Comparison of ENCODE assay signal across 16 mouse cellular contexts in genomic region chr8:35235815-35236509, GRCm38 (mm10).
A peak's percentile ranks its signal among the peaks of the same experiment; 100 is the strongest.
DNase-seq lines count a peak whose midpoint lies in the region; ATAC-seq and TF ChIP-seq lines count a peak whose summit lies in the region.
"Had no signal": no experiment of that assay in that cellular context is flagged by ENCODE, and none has a peak within 500 bp of the region (broad histone marks: within the 10 kb centered on the region; RNA-seq: fewer than 3 reads in every experiment).

No protein-coding gene starts in this region.

- no peak overlapping the region for H3K4me3 ChIP-seq in layer of hippocampus, adult 2 months
- no peak overlapping the region for H3K4me3 ChIP-seq in midbrain, embryonic 16.5 days (ENCODE audit: low read depth, low read length)
- H3K4me3 ChIP-seq: hindbrain, embryonic 12.5 days had no signal

- H3K9ac ChIP-seq in midbrain, embryonic 16.5 days (ENCODE audit: low read depth, low read length) = no peak overlapping the region
- H3K9ac ChIP-seq: hindbrain, embryonic 12.5 days had no signal

- no peaks in the 10 kb centered on the region for H3K36me3 ChIP-seq in midbrain, embryonic 16.5 days (ENCODE audit: control insufficient read depth, insufficient read depth, low read length)
- H3K36me3 ChIP-seq: hindbrain, embryonic 12.5 days had no signal

- H3K27me3 ChIP-seq in midbrain, embryonic 16.5 days (ENCODE audit: control insufficient read depth, insufficient read depth, low read depth, low read length) = no peaks in the 10 kb centered on the region
- H3K27me3 ChIP-seq: hindbrain, embryonic 12.5 days had no signal

- TF ChIP-seq POLR2A in brain, embryonic 14.5 days (IDR thresholded peaks at IDR 0.05; ENCODE audit: borderline replicate concordance, extremely low read depth, insufficient read depth, insufficient read length, poor library complexity, severe bottlenecking) = no peak

- no peaks in the 10 kb centered on the region for H3K9me3 ChIP-seq in midbrain, embryonic 16.5 days (replicated peaks; ENCODE audit: control insufficient read depth, low read length, poor library complexity, severe bottlenecking)
- H3K9me3 ChIP-seq: hindbrain, embryonic 12.5 days had no signal

- ATAC-seq in midbrain, embryonic 16.5 days = no peak

- WGBS in midbrain, embryonic 16.5 days = 61% methylated on average over 8 of the region's 8 CpGs

- H3K4me2 ChIP-seq in midbrain, embryonic 16.5 days (ENCODE audit: low read length) = no peak overlapping the region
- H3K4me2 ChIP-seq: heart, embryonic 11.5 days; hindbrain, embryonic 12.5 days had no signal

- 0 out of 2 replicates have a peak overlapping the region, but pooled peaks have one; percentile 25 for H3K27ac ChIP-seq in layer of hippocampus, adult 2 months
- peak overlapping the region; percentile 33 for H3K27ac ChIP-seq in midbrain, embryonic 16.5 days (ENCODE audit: low read length)
- H3K27ac ChIP-seq: hindbrain, embryonic 12.5 days had no signal

- no peak for TF ChIP-seq CTCF in layer of hippocampus, adult 2 months (conservative IDR thresholded peaks at IDR 0.05)
- no peak for TF ChIP-seq CTCF in brain, embryonic 14.5 days (IDR thresholded peaks at IDR 0.05; ENCODE audit: borderline replicate concordance, extremely low read depth, insufficient read depth, insufficient read length)

- peaks cover 23% of the 10 kb centered on the region for H3K4me1 ChIP-seq in midbrain, embryonic 16.5 days (ENCODE audit: control insufficient read depth, insufficient read depth, low read length)

- DNase-seq in layer of hippocampus, adult 2 months (ENCODE audit: low spot score in 2 of 2) = no peak
- no peak for DNase-seq in layer of hippocampus, adult 18-20 months (ENCODE audit: low spot score in 2 of 2)
- peak; percentile 58 for DNase-seq in MN1 (ENCODE audit: low spot score)
- peak; percentile 45 for DNase-seq in brain, embryonic 14.5 days (ENCODE audit: low read depth)
- no peak for DNase-seq in spleen, postnatal 14 days (ENCODE audit: low spot score in 2 of 2)
- DNase-seq in adrenal gland, postnatal 36 days = no peak
- DNase-seq: adrenal gland, postnatal 14 days; gastrocnemius, postnatal 10 days; kidney, adult 9 months; left cerebral cortex, postnatal 4 days; lung, adult 18-20 months; right cerebral cortex, postnatal 4 days; thymus, postnatal 4 days had no signal

Comparison
In these comparisons a context has a peak if more than half of its experiments do, and no peak if none do; other contexts are left out.
1. DNase-seq: peak in MN1 (single experiment) and brain, embryonic 14.5 days (single experiment); none in layer of hippocampus, adult 2 months (0 of 2), layer of hippocampus, adult 18-20 months (0 of 2), spleen, postnatal 14 days (0 of 2) and adrenal gland, postnatal 36 days (0 of 2).